Mouse (Mus musculus): ENCODE measurements at regions not wholly inside any gene's neighbourhood (a gene's known extent, or its start where the extent isn't known, plus 50 kb on each side); places are given as distances from the start of the nearest gene placed in this dataset.

DNA sequence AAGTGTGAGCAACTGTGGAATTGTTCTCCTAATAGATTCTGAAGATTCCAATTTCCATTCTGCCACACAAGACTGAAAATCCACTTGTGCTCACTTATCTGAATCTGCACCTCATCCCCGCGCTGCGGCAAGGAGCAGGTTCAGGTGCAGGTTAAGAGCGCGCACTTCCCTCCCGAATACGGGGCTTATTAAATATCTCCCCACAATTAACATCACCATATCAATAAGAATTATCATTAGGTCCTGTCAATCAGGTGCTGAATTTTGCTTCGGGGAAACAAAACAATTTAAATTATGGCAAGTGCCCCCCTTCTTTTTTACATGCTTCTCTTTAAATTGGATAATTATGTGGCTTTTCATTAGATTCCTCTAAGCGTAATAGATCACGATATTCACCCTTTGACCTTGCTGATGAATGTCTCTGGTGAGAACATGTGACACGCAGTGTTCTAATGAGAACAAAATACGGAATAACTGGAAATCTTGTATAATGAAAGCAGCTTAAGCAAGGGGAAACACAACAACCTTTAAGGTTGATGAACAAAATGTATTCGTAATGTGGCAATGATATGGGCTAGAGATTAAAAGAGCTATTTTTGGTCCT, 151.7 kb downstream of the Snx10 start:
- no peak for TF ChIP-seq ZKSCAN1 (IDR thresholded peaks at IDR 0.05; ENCODE audit: borderline replicate concordance, low read depth, low read length)
- no peak for TF ChIP-seq NRF1 (IDR thresholded peaks at IDR 0.05; ENCODE audit: low read depth, low read length)
